Mouse (Mus musculus) lung, postnatal 25 days (tissue): ENCODE results near the gene Tnfsf12.
"Not testable (repeated sequence)": the region's sequence is repeated elsewhere in the genome, so short reads cannot be mapped to it uniquely, and the experiment has no call there.

Experiments
- DNase-seq: peaks from one replicate; pipeline ENCODE4 v3.0.0; 2022; ENCODE audit warnings: low spot score

Tnfsf12 gene

GRCm38 (mm10) chr11:69695361-69696181 lies at the start of gene Tnfsf12, which contains the start of gene Tnfsfm13:
TSS of gene Tnfsf12 (minus strand) at chr11:69695849.
TSS of gene Tnfsfm13 (minus strand) at chr11:69696098.
- peak; percentile 79 for DNase-seq

GRCm38 (mm10) chr11:69731408-69731807 lies 35.8 kb upstream of the Tnfsf12 start:
- DNase-seq: not testable (repeated sequence)

GRCm38 (mm10) chr11:69729063-69729462 lies 33.4 kb upstream of the Tnfsf12 start:
- DNase-seq: peak; percentile 64

GRCm38 (mm10) chr11:69725951-69726350 lies 30.3 kb upstream of the Tnfsf12 start:
- DNase-seq: no peak

GRCm38 (mm10) chr11:69723074-69723473 lies 27.4 kb upstream of the Tnfsf12 start:
- no peak for DNase-seq

GRCm38 (mm10) chr11:69720852-69721251 lies 25.2 kb upstream of the Tnfsf12 start:
- DNase-seq: peak; percentile 51

- no peak for DNase-seq
Measured at GRCm38 (mm10) chr11:69719423-69719822, 23.8 kb upstream of the Tnfsf12 start.

- DNase-seq: no peak
Measured at GRCm38 (mm10) chr11:69718661-69719060, 23.0 kb upstream of the Tnfsf12 start.

GRCm38 (mm10) chr11:69716953-69717352 lies 21.3 kb upstream of the Tnfsf12 start:
- DNase-seq: no peak

GRCm38 (mm10) chr11:69715929-69716328 lies 20.3 kb upstream of the Tnfsf12 start:
- DNase-seq: peak; percentile 71

GRCm38 (mm10) chr11:69715482-69715881 lies 19.8 kb upstream of the Tnfsf12 start:
- peak; percentile 29 for DNase-seq

GRCm38 (mm10) chr11:69714636-69715329 lies 19.1 kb upstream of the Tnfsf12 start:
- no peak for DNase-seq

- DNase-seq: no peak
Measured at GRCm38 (mm10) chr11:69712954-69713672, 17.5 kb upstream of the Tnfsf12 start.

- DNase-seq: no peak
Measured at GRCm38 (mm10) chr11:69711082-69711481, 15.4 kb upstream of the Tnfsf12 start.

- DNase-seq: no peak
Measured at GRCm38 (mm10) chr11:69710470-69710869, 14.8 kb upstream of the Tnfsf12 start.

GRCm38 (mm10) chr11:69709554-69710446 lies 14.2 kb upstream of the Tnfsf12 start:
- DNase-seq: no peak

- DNase-seq: no peak
Measured at GRCm38 (mm10) chr11:69708614-69709265, 13.1 kb upstream of the Tnfsf12 start.

- DNase-seq: no peak
Measured at GRCm38 (mm10) chr11:69707873-69708381, 12.3 kb upstream of the Tnfsf12 start.

- no peak for DNase-seq
Measured at GRCm38 (mm10) chr11:69707480-69707847, 11.8 kb upstream of the Tnfsf12 start.

- DNase-seq: peak; percentile 61
Measured at GRCm38 (mm10) chr11:69706775-69707479, 11.3 kb upstream of the Tnfsf12 start.
